Mouse (Mus musculus): ENCODE measurements at regions not wholly inside any gene's neighbourhood (a gene's known extent, or its start where the extent isn't known, plus 50 kb on each side); places are given as distances from the start of the nearest gene placed in this dataset.

- Histone ChIP-seq H3K27ac (ENCODE audit: insufficient read depth, low read length) (no peak overlapping the region), H3K4me1 (ENCODE audit: control insufficient read depth, insufficient read depth, insufficient read length) (no peaks in the 10 kb centered on the region), H3K4me3 (ENCODE audit: extremely low read depth, insufficient read depth, insufficient read length) (no peak overlapping the region), H3K36me3 (ENCODE audit: control insufficient read depth, insufficient read depth, low read length) (no peaks in the 10 kb centered on the region), H3K27me3 (ENCODE audit: control insufficient read depth, insufficient read depth, low read length) (no peaks in the 10 kb centered on the region)
- TF ChIP-seq CTCF (IDR thresholded peaks at IDR 0.05; ENCODE audit: extremely low read depth, insufficient read depth, insufficient read length, insufficient replicate concordance) (no peak), POLR2A (IDR thresholded peaks at IDR 0.05; ENCODE audit: low read depth, low read length) (no peak)
- no peak for DNase-seq (ENCODE audit: low read depth in 1 of 2, low spot score in 2 of 2)
- 85% methylated on average over 8 of the region's 8 CpGs for WGBS
Observed at GRCm38 (mm10) chr14:46191639-46192399, 187.4 kb upstream of the Gm15217 start.

- TF ChIP-seq CTCF (IDR thresholded peaks at IDR 0.05; ENCODE audit: extremely low read depth, insufficient read depth, insufficient read length, insufficient replicate concordance) (no peak), POLR2A (IDR thresholded peaks at IDR 0.05; ENCODE audit: low read depth, low read length) (no peak)
- Histone ChIP-seq H3K4me1 (ENCODE audit: control insufficient read depth, insufficient read depth, insufficient read length) (no peaks in the 10 kb centered on the region), H3K36me3 (ENCODE audit: control insufficient read depth, insufficient read depth, low read length) (no peaks in the 10 kb centered on the region), H3K4me3 (ENCODE audit: extremely low read depth, insufficient read depth, insufficient read length) (no peak overlapping the region), H3K27me3 (ENCODE audit: control insufficient read depth, insufficient read depth, low read length) (no peaks in the 10 kb centered on the region), H3K27ac (ENCODE audit: insufficient read depth, low read length) (no peak overlapping the region)
- 58% methylated on average over 4 of the region's 4 CpGs for WGBS
- DNase-seq (ENCODE audit: low read depth in 1 of 2, low spot score in 2 of 2) = no peak
Observed at GRCm38 (mm10) chr14:46193577-46193976, 185.6 kb upstream of the Gm15217 start.

DNA sequence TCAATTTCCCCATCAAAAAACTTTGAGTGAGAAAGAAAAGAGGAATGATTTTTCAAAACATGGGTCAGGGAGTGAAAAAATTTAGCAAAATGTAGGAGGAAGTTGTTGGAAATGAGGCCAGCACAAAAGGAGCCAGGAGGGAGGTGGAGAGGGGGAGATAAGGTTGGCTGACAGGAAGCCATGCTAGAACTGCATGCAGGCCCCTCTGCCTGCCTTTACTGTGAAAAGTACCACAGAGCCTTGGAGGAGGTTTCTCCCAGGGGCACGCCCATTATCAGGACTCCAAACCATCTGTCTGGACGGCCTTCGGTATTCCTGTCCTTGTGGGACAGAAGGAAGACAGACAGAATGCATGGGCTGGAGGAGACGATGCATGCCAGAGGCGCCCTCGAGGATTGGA lies 183.3 kb upstream of the Gm15217 start:
- no peak for TF ChIP-seq CTCF (IDR thresholded peaks at IDR 0.05; ENCODE audit: extremely low read depth, insufficient read depth, insufficient read length, insufficient replicate concordance)
- no peak for TF ChIP-seq POLR2A (IDR thresholded peaks at IDR 0.05; ENCODE audit: low read depth, low read length)
- no peak for DNase-seq (ENCODE audit: low read depth in 1 of 2, low spot score in 2 of 2)
- Histone ChIP-seq H3K27me3 (ENCODE audit: control insufficient read depth, insufficient read depth, low read length) (no peaks in the 10 kb centered on the region), H3K27ac (ENCODE audit: insufficient read depth, low read length) (no peak overlapping the region), H3K4me3 (ENCODE audit: extremely low read depth, insufficient read depth, insufficient read length) (no peak overlapping the region), H3K36me3 (ENCODE audit: control insufficient read depth, insufficient read depth, low read length) (no peaks in the 10 kb centered on the region), H3K4me1 (ENCODE audit: control insufficient read depth, insufficient read depth, insufficient read length) (no peaks in the 10 kb centered on the region)
- WGBS = 38% methylated on average over 6 of the region's 6 CpGs

DNA sequence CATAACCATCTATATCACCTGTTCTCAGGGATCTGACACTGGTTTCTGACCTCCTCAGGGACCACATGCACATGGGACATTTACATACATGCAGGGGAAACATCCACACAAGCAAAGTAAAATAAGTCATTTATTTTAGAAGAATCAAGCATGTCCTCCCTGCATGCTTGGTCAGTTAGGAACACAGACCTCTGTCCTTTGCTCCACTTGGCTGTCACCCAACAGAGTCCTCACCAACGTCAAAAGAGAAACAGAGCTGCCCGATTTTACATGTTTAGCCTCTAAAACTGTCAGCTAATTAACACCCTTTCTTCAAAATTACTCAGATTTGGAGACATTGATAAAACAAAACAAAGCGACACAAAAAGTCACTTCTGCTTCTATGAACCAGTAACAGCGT lies 176.4 kb upstream of the Gm15217 start:
- Histone ChIP-seq H3K4me3 (ENCODE audit: extremely low read depth, insufficient read depth, insufficient read length) (no peak overlapping the region), H3K27ac (ENCODE audit: insufficient read depth, low read length) (no peak overlapping the region), H3K36me3 (ENCODE audit: control insufficient read depth, insufficient read depth, low read length) (no peaks in the 10 kb centered on the region), H3K27me3 (ENCODE audit: control insufficient read depth, insufficient read depth, low read length) (no peaks in the 10 kb centered on the region), H3K4me1 (ENCODE audit: control insufficient read depth, insufficient read depth, insufficient read length) (no peaks in the 10 kb centered on the region)
- WGBS = 72% methylated on average over 4 of the region's 4 CpGs
- no peak for DNase-seq (ENCODE audit: low read depth in 1 of 2, low spot score in 2 of 2)
- no peak for TF ChIP-seq POLR2A (IDR thresholded peaks at IDR 0.05; ENCODE audit: low read depth, low read length)
- TF ChIP-seq CTCF (IDR thresholded peaks at IDR 0.05; ENCODE audit: extremely low read depth, insufficient read depth, insufficient read length, insufficient replicate concordance) = no peak

DNA sequence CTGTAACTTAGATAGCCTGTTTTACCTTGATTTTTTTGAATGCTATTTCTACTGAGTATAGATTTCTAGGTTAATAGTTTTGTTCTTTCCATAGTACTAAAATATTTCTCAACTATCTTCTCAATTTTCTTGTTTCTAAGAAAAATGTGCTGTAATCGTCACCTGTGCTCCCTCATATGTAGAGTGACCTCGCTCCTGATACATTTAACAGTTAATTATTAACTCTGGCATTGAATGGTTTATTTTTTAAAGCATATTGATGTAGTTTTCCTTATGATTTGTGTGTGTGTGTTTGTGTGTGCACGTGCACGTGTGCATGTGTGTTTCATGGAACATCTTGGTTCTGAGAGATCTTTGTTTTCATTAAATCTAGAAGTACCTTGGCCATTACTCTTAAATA lies 158.7 kb upstream of the Gm15217 start:
- Histone ChIP-seq H3K27ac (ENCODE audit: insufficient read depth, low read length) (no peak overlapping the region), H3K36me3 (ENCODE audit: control insufficient read depth, insufficient read depth, low read length) (no peaks in the 10 kb centered on the region), H3K27me3 (ENCODE audit: control insufficient read depth, insufficient read depth, low read length) (no peaks in the 10 kb centered on the region), H3K4me3 (ENCODE audit: extremely low read depth, insufficient read depth, insufficient read length) (no peak overlapping the region), H3K4me1 (ENCODE audit: control insufficient read depth, insufficient read depth, insufficient read length) (no peaks in the 10 kb centered on the region)
- TF ChIP-seq CTCF (IDR thresholded peaks at IDR 0.05; ENCODE audit: extremely low read depth, insufficient read depth, insufficient read length, insufficient replicate concordance) (no peak), POLR2A (IDR thresholded peaks at IDR 0.05; ENCODE audit: low read depth, low read length) (no peak)
- no peak for DNase-seq (ENCODE audit: low read depth in 1 of 2, low spot score in 2 of 2)
- whole genome bisulfite sequencing = 87% methylated on average over 4 of the region's 4 CpGs

DNA sequence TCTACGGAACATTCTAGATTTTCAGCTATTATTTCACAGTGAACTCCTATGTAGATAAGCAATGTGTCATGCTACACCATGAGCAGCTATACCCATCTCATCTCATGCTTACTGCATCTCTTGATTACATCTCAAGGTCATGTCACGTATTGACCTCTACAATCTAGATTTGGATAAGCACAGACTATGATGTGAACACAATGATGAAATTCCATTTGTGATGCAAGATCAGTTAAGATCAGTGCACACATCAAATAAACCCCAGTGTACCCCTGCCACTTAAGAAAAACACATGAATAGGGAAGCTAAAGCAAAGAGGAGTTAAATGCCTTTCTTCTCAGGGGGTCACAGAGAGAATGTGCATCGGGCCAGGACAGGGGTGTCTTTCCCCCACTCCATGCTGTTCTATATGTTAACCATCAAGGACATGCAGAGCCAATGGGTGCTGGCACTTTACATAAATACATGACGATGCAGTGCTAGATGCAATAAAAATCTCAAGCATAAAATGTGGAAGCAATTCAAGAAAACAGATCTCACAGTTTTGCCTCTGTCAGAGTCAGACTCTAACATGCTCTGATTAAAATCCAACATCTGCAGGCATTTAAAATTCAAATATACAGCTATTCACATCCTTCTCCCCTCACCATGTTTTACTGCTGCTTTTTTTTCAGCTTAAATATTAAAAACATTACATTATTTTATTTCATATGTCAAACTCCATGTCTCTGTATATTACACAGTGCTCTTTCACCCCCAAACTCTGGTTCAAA lies 157.1 kb upstream of the Gm15217 start:
- H3K27ac ChIP-seq (ENCODE audit: insufficient read depth, low read length) = no peak overlapping the region
- WGBS = 91% methylated on average over 4 of the region's 4 CpGs
- H3K4me1 ChIP-seq (ENCODE audit: control insufficient read depth, insufficient read depth, insufficient read length) = no peaks in the 10 kb centered on the region
- no peak overlapping the region for H3K4me3 ChIP-seq (ENCODE audit: extremely low read depth, insufficient read depth, insufficient read length)
- H3K36me3 ChIP-seq (ENCODE audit: control insufficient read depth, insufficient read depth, low read length) = no peaks in the 10 kb centered on the region
- no peaks in the 10 kb centered on the region for H3K27me3 ChIP-seq (ENCODE audit: control insufficient read depth, insufficient read depth, low read length)
- DNase-seq (ENCODE audit: low read depth in 1 of 2, low spot score in 2 of 2) = no peak
- no peak for TF ChIP-seq POLR2A (IDR thresholded peaks at IDR 0.05; ENCODE audit: low read depth, low read length)
- no peak for TF ChIP-seq CTCF (IDR thresholded peaks at IDR 0.05; ENCODE audit: extremely low read depth, insufficient read depth, insufficient read length, insufficient replicate concordance)

DNA sequence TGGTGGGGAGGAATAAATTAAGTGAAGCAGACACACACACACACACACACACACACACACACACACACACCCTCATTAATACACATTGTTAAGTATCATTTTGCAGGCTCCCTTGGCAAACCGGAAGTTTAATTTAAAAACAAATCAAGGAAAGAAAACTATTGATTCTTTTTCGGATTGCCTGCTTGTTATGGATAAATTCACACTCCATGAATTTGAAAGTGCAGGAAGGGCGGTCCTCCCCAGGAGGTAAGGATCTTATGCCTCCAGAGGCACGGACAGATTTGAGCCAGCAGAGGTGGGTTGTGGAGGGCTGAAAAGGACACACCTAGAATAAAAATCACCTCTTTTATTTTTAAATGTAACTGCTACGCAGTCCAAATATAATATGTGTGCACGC lies 156.2 kb upstream of the Gm15217 start:
- H3K4me3 ChIP-seq (ENCODE audit: extremely low read depth, insufficient read depth, insufficient read length) = no peak overlapping the region
- no peak for DNase-seq (ENCODE audit: low read depth in 1 of 2, low spot score in 2 of 2)
- no peaks in the 10 kb centered on the region for H3K36me3 ChIP-seq (ENCODE audit: control insufficient read depth, insufficient read depth, low read length)
- TF ChIP-seq CTCF (IDR thresholded peaks at IDR 0.05; ENCODE audit: extremely low read depth, insufficient read depth, insufficient read length, insufficient replicate concordance) = no peak
- no peak for TF ChIP-seq POLR2A (IDR thresholded peaks at IDR 0.05; ENCODE audit: low read depth, low read length)
- no peak overlapping the region for H3K27ac ChIP-seq (ENCODE audit: insufficient read depth, low read length)
- no peaks in the 10 kb centered on the region for H3K27me3 ChIP-seq (ENCODE audit: control insufficient read depth, insufficient read depth, low read length)
- WGBS = 94% methylated on average over 6 of the region's 6 CpGs
- H3K4me1 ChIP-seq (ENCODE audit: control insufficient read depth, insufficient read depth, insufficient read length) = no peaks in the 10 kb centered on the region
